Mouse (Mus musculus) forebrain, postnatal 0 days (tissue): ENCODE measurements around the gene Wnt7b. TPM values are rescaled to one million over a fixed set of nuclear protein-coding genes. Genes with fewer than 3 reads are reported as not detected.

Source experiments
- ATAC-seq: fragments of 200-750 bp; cut with Nextera tagmentation; 2 replicates; pipeline ENCODE4 v1.8.0; 2017; ENCODE audit warnings: mild to moderate bottlenecking, moderate library complexity
- DNase-seq: peaks from one replicate; pipeline ENCODE4 v3.0.0-alpha.2; 2015
- H3K27ac ChIP-seq: fragments of 300-500 bp; sonication (generic); 2 replicates; pipeline ENCODE4 v1.5.1; 2014; ENCODE audit warnings: low read depth, mild to moderate bottlenecking, antibody characterized with exemption, low read length, moderate library complexity, mixed read lengths
- H3K27me3 ChIP-seq: fragments of 300-500 bp; sonication (generic); 2 replicates; pipeline ENCODE4 v1.6.1; 2014; ENCODE audit warnings: mild to moderate bottlenecking, low read length, mixed read lengths; ENCODE audit not compliant: insufficient read depth
- H3K36me3 ChIP-seq: fragments of 300-500 bp; sonication (generic); 2 replicates; pipeline ENCODE4 v1.6.1; 2014; ENCODE audit warnings: mild to moderate bottlenecking, moderate library complexity; ENCODE audit not compliant: insufficient read depth
- H3K4me1 ChIP-seq: fragments of 300-500 bp; sonication (generic); 2 replicates; pipeline ENCODE4 v1.6.1; 2014; ENCODE audit warnings: antibody characterized with exemption; ENCODE audit not compliant: insufficient read depth
- H3K4me2 ChIP-seq: fragments of 300-500 bp; sonication (generic); 2 replicates; pipeline ENCODE4 v1.6.1; 2014; ENCODE audit warnings: low read depth, mild to moderate bottlenecking, moderate library complexity
- H3K4me3 ChIP-seq: fragments of 300-500 bp; sonication (generic); 2 replicates; pipeline ENCODE4 v1.5.1; 2014; ENCODE audit warnings: low read depth, low read length, mixed read lengths
- H3K9ac ChIP-seq: fragments of 300-500 bp; sonication (generic); 2 replicates; pipeline ENCODE4 v1.6.1; 2014; ENCODE audit warnings: mild to moderate bottlenecking
- H3K9me3 ChIP-seq: fragments of 300-500 bp; sonication (generic); 2 replicates; pipeline ENCODE4 v1.6.1; 2016; ENCODE audit warnings: low read length
- CTCF ChIP-seq: sonication (generic); IDR thresholded peaks from 2 replicates; pipeline ENCODE4 v1.5.1; 2016; ENCODE audit warnings: antibody characterized with exemption, control low read depth, low read depth
- WGBS: fragments of 180-500 bp; shearing (Covaris S2); extraction: QIAGEN DNeasy Blood & Tissue Kit; methylation state at CpG from one replicate; pipeline ENCODE4 v1.1.7; 2014; 5-methylcytosine and 5-hydroxymethylcytosine counted together
- polyA plus RNA-seq: library from polyadenylated mRNA; unstranded; fragments of >200 nt; fragmentation: Nextera tagmentation; extraction: Ambion mirVana; gene quantifications from 2 replicates; pipeline ENCODE4 v1.2.1, GENCODE M21; 2015
- total RNA-seq: library from RNA; depleted of rRNA; stranded (reverse); fragments of >200 nt; gene quantifications from 2 replicates; pipeline ENCODE4 v1.2.3, GENCODE M21; 2014; rRNA removed

Wnt7b gene
- total and polyA plus RNA-seq, 2 experiments from 2014 or later: 54.0 to 59.3 TPM

- WGBS: 53% methylated on average over 10 of the region's 10 CpGs
- DNase-seq (peak; percentile 45), ATAC-seq (0 out of 2 replicates have a peak, but pooled peaks have one; percentile 5)
- no peak for TF ChIP-seq CTCF
- Histone ChIP-seq H3K9me3 (no peaks in the 10 kb centered on the region), H3K27me3 (no peaks in the 10 kb centered on the region), H3K4me1 (peaks cover 22% of the 10 kb centered on the region; the same call in 1 of the 2 replicates), H3K4me3 (no peak overlapping the region), H3K9ac (no peak overlapping the region), H3K27ac (peak overlapping the region; percentile 57), H3K4me2 (no peak overlapping the region), H3K36me3 (no peaks in the 10 kb centered on the region)
Measured at GRCm38 (mm10) chr15:85488900-85489299, 93.4 kb downstream of the Wnt7b start.

Other genes with a start within 250 kb of the Wnt7b start
- 294 and 311 TPM in 2 replicates for gene Atxn10, start 246.2 kb downstream of the Wnt7b start, total RNA-seq
- gene Atxn10, start 246.2 kb downstream of the Wnt7b start, polyA plus RNA-seq: 498 and 536 TPM in 2 replicates
- 0.15 TPM in 1 of 2 replicates, not detected in the other for gene 7530416G11Rik, start 79.2 kb downstream of the Wnt7b start, total RNA-seq
- not detected in 2 replicates for gene 7530416G11Rik, start 79.2 kb downstream of the Wnt7b start, polyA plus RNA-seq
- gene Ppara, start 152.5 kb upstream of the Wnt7b start, total RNA-seq: 0.92 and 1.7 TPM in 2 replicates
- gene Ppara, start 152.5 kb upstream of the Wnt7b start, polyA plus RNA-seq: 1.9 and 2.0 TPM in 2 replicates
- gene Cdpf1, start 229.2 kb upstream of the Wnt7b start, total RNA-seq: 14.8 and 18.8 TPM in 2 replicates
- 28.4 and 33.1 TPM in 2 replicates for gene Cdpf1, start 229.2 kb upstream of the Wnt7b start, polyA plus RNA-seq
- gene Pkdrej, start 239.3 kb upstream of the Wnt7b start, total RNA-seq: 0.14 and 0.23 TPM in 2 replicates
- gene Pkdrej, start 239.3 kb upstream of the Wnt7b start, polyA plus RNA-seq: 0.05 and 0.12 TPM in 2 replicates
- 5.1 and 5.2 TPM in 2 replicates for gene Ttc38, start 249.8 kb upstream of the Wnt7b start, total RNA-seq
- gene Ttc38, start 249.8 kb upstream of the Wnt7b start, polyA plus RNA-seq: 2.5 and 3.3 TPM in 2 replicates